Mouse (Mus musculus) neural tube, embryonic 10.5 days (tissue): ENCODE measurements around the gene Cpped1.

Source experiments
- DNase-seq: peaks from one replicate; pipeline ENCODE4 v3.0.0-alpha.2; 2017; ENCODE audit warnings: low spot score; ENCODE audit errors: extremely low spot score

The Cpped1 gene

GRCm38 (mm10) chr16:11774321-11774720 lies 134.9 kb downstream of the Cpped1 start:
- DNase-seq: no peak

GRCm38 (mm10) chr16:11772318-11772717 lies 136.9 kb downstream of the Cpped1 start:
- no peak for DNase-seq

GRCm38 (mm10) chr16:11757951-11758350 lies 151.3 kb downstream of the Cpped1 start:
- DNase-seq: no peak

- DNase-seq: no peak
Measured at GRCm38 (mm10) chr16:11757471-11757870, 151.8 kb downstream of the Cpped1 start.

GRCm38 (mm10) chr16:11756598-11757245 lies 152.5 kb downstream of the Cpped1 start:
- no peak for DNase-seq

- DNase-seq: no peak
Measured at GRCm38 (mm10) chr16:11755281-11756066, 153.8 kb downstream of the Cpped1 start.

- no peak for DNase-seq
Measured at GRCm38 (mm10) chr16:11754136-11754535, 155.1 kb downstream of the Cpped1 start.
